Mouse (Mus musculus) olfactory bulb, adult 2 months (tissue): ENCODE results near the gene Fmr1nb.
"Not testable (repeated sequence)": the region's sequence is repeated elsewhere in the genome, so short reads cannot be mapped to it uniquely, and the experiment has no call there.

ENCODE experiments used
- CTCF ChIP-seq: fragments of 200-500 bp; IDR thresholded peaks from 2 replicates; pipeline ENCODE4 v1.5.1; 2012; ENCODE audit warnings: low read depth, mild to moderate bottlenecking, low read length, moderate library complexity; ENCODE audit not compliant: insufficient read depth
- POLR2A ChIP-seq: fragments of 200-500 bp; IDR thresholded peaks from 2 replicates; pipeline ENCODE4 v1.6.1; 2012; ENCODE audit warnings: mild to moderate bottlenecking, low read depth, low read length, moderate library complexity; ENCODE audit not compliant: insufficient read depth

DNA sequence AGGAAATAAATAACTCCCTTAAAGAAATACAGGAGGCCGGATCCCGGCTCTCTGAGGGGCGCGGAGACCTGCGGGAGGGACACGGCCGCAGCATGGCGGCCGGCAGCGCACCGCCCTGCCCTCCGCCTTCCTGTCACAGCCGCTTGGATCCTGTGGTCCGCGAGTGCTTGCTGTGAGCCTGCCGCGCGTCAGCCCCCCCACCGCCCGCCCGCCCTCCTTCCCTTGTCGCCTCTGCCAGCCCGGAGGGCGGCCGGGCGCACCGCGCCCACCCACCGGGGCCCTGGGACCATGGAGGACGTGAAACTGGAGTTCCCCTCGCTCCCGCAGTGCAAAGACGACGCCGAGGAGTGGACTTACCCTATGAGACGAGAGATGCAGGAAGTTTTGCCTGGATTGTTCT is 59.4 kb downstream of the Fmr1nb start, which contains the start of gene Gm14698:
- not testable (repeated sequence) for TF ChIP-seq POLR2A, CTCF
